Mouse (Mus musculus) frontal cortex, adult 2 months (tissue): ENCODE data around the gene Gm36176. TPM values are rescaled to one million over a fixed set of nuclear protein-coding genes. Genes with fewer than 3 reads are reported as not detected.

Source experiments
- DNase-seq, 2 experiments: peaks; one replicate each; pipeline ENCODE4 v3.0.0; 2022; ENCODE audit warnings: low spot score in 1 of 2; ENCODE audit errors: extremely low spot score in 1 of 2
- polyA plus RNA-seq: library from polyadenylated mRNA; depleted of rRNA; stranded (reverse); fragments of >200 nt; gene quantifications from 2 replicates; pipeline ENCODE4 v1.2.3, GENCODE M21; 2012; rRNA removed

Gene Gm36176
- polyA plus RNA-seq, 1 experiment = not detected

- peak in 1 of 2 experiments; percentile 68 for DNase-seq
These were observed 32.4 kb downstream of the Gm36176 start for GRCm38 (mm10) chr10:77878985-77879384.

DNA sequence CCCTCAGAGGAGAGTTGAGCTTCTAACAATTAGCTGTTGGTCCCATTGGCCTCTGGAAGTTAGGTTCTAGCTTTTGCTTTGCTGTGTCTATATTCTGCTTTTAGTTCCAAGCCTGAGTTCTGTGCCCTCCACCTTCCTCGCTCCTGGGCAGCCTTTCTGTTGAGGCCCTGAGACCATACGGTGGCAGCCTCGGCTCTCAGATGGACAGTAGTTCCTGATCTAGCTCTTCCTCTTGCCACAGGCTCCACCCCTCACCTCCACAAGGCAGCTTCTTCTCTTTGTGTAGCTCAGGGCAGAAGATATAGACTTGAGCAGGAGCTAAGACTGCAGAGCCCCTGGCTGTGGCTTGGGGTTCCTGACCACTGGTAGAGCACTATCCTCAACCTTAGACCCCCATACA lies 33.7 kb downstream of the Gm36176 start:
- DNase-seq = no peak

GRCm38 (mm10) chr10:77882553-77882952 lies 36.0 kb downstream of the Gm36176 start:
- DNase-seq = no peak

DNA sequence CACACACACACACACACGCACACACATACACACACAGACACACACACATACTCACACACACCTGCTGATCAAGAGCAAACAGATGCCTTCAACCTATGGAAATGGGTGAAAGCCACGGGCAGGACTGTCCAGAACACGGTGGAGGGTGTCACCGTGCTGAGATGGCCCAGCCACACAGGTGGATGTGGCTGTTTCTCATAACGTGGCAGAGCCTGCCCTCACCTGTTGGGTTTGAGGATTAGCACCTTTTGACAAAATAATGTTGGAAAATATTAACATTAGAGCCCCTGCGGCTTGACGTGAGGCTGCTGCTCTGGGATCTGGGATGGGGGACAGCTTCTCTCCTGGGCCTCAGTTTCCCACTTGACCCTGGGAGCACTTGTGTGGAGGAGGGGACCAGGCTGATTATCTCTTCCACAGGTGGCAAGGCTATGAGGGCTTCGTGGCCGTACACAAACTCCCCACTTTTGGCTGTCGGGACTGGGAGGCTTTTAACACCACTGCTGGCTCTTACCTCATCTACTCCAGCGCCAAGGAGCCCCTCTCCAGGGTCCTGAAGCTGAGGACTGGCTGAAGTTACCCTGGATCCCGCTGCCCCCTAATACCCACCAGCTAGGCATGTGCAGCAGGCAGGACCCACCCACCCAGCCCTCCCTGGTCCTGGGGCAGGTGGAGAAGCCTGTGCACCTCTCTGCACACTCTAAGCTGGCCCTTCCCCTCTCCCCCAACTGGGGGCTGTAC lies 39.6 kb downstream of the Gm36176 start:
- DNase-seq = no peak

GRCm38 (mm10) chr10:77890987-77891565 lies 44.5 kb downstream of the Gm36176 start:
- DNase-seq = no peak

- no peak for DNase-seq
These were observed 49.0 kb downstream of the Gm36176 start for GRCm38 (mm10) chr10:77895562-77895961.

Other genes with a start within 250 kb of the Gm36176 start
- 358 and 364 TPM in 2 replicates for gene Sumo3, start 240.7 kb upstream of the Gm36176 start, polyA plus RNA-seq
- 15.9 and 23.0 TPM in 2 replicates for gene Gm49325, start 240.6 kb upstream of the Gm36176 start, polyA plus RNA-seq
- gene Ube2g2, start 224.5 kb upstream of the Gm36176 start, polyA plus RNA-seq = 47.9 and 51.8 TPM in 2 replicates
- gene Tspear, start 160.2 kb upstream of the Gm36176 start, polyA plus RNA-seq = 0.04 TPM in 1 of 2 replicates, not detected in the other
- gene Gm19402, start 156.0 kb upstream of the Gm36176 start, polyA plus RNA-seq = not detected in 2 replicates
- gene Gm9508, start 149.6 kb upstream of the Gm36176 start, polyA plus RNA-seq = not detected in 2 replicates
- gene Gm10272, start 140.2 kb upstream of the Gm36176 start, polyA plus RNA-seq = not detected in 2 replicates
- gene Gm10024, start 135.3 kb upstream of the Gm36176 start, polyA plus RNA-seq = not detected in 2 replicates
- gene Gm10142, start 131.0 kb upstream of the Gm36176 start, polyA plus RNA-seq = not detected in 2 replicates
- not detected in 2 replicates for gene Krtap12-1, start 126.2 kb upstream of the Gm36176 start, polyA plus RNA-seq
- gene Gm10100, start 120.3 kb upstream of the Gm36176 start, polyA plus RNA-seq = not detected in 2 replicates
- not detected in 2 replicates for gene Gm18596, start 104.2 kb upstream of the Gm36176 start, polyA plus RNA-seq
- gene Gm9736, start 95.4 kb upstream of the Gm36176 start, polyA plus RNA-seq = not detected in 2 replicates
- gene Gm3233, start 87.1 kb upstream of the Gm36176 start, polyA plus RNA-seq = not detected in 2 replicates
- gene Gm3238, start 75.5 kb upstream of the Gm36176 start, polyA plus RNA-seq = not detected in 2 replicates
- gene Gm7138, start 69.9 kb upstream of the Gm36176 start, polyA plus RNA-seq = not detected in 2 replicates
- not detected in 2 replicates for gene Gm3250, start 64.3 kb upstream of the Gm36176 start, polyA plus RNA-seq
- gene Gm7137, start 58.6 kb upstream of the Gm36176 start, polyA plus RNA-seq = not detected in 2 replicates
- not detected in 2 replicates for gene Gm9639, start 51.7 kb upstream of the Gm36176 start, polyA plus RNA-seq
- not detected in 2 replicates for gene Gm19668, start 47.7 kb upstream of the Gm36176 start, polyA plus RNA-seq
- gene Gm9507, start 35.0 kb upstream of the Gm36176 start, polyA plus RNA-seq = not detected in 2 replicates
- gene Gm2696, start 32.1 kb upstream of the Gm36176 start, polyA plus RNA-seq = not detected in 2 replicates
- gene Krtap10-4, start 19.7 kb upstream of the Gm36176 start, polyA plus RNA-seq = not detected in 2 replicates
- gene Krtap10-10, start 10.9 kb upstream of the Gm36176 start, polyA plus RNA-seq = not detected in 2 replicates
- gene Gm10318, start 6.1 kb downstream of the Gm36176 start, polyA plus RNA-seq = not detected in 2 replicates
- not detected in 2 replicates for gene Gm3285, start 15.2 kb downstream of the Gm36176 start, polyA plus RNA-seq
- 5.6 and 6.3 TPM in 2 replicates for gene Lrrc3, start 55.7 kb downstream of the Gm36176 start, polyA plus RNA-seq
- 22.5 and 28.3 TPM in 2 replicates for gene Trpm2, start 123.8 kb downstream of the Gm36176 start, polyA plus RNA-seq
- 66.6 and 82.8 TPM in 2 replicates for gene 1810043G02Rik, start 131.7 kb downstream of the Gm36176 start, polyA plus RNA-seq
- 164 and 180 TPM in 2 replicates for gene Pfkl, start 163.3 kb downstream of the Gm36176 start, polyA plus RNA-seq
- 0.34 and 0.52 TPM in 2 replicates for gene Dnmt3l, start 195.1 kb downstream of the Gm36176 start, polyA plus RNA-seq
- 0.13 and 0.30 TPM in 2 replicates for gene Aire, start 196.8 kb downstream of the Gm36176 start, polyA plus RNA-seq
- gene Icosl, start 222.5 kb downstream of the Gm36176 start, polyA plus RNA-seq = 2.6 and 2.9 TPM in 2 replicates